Mouse (Mus musculus) heart, postnatal 0 days (tissue): Measurements from ENCODE around the gene Slc25a22. TPM values are rescaled to one million over a fixed set of nuclear protein-coding genes. Genes with fewer than 3 reads are reported as not detected.

Experiments used
- ATAC-seq: fragments of 200-750 bp; cut with Nextera tagmentation; 2 replicates; pipeline ENCODE4 v1.8.0; 2017; ENCODE audit warnings: low read depth, moderate number of reproducible peaks, moderate library complexity; ENCODE audit not compliant: insufficient read depth
- DNase-seq: peaks from one replicate; pipeline ENCODE4 v3.0.0-alpha.2; 2016; ENCODE audit warnings: low spot score
- H3K27ac ChIP-seq: fragments of 300-500 bp; sonication (generic); 2 replicates; pipeline ENCODE4 v1.5.1; 2014; ENCODE audit warnings: low read depth, mild to moderate bottlenecking
- H3K27me3 ChIP-seq: fragments of 300-500 bp; sonication (generic); 2 replicates; pipeline ENCODE4 v1.6.1; 2014; ENCODE audit warnings: low read length, mixed read lengths; ENCODE audit not compliant: control insufficient read depth, insufficient read depth
- H3K36me3 ChIP-seq: fragments of 300-500 bp; sonication (generic); replicated peaks from 2 replicates; pipeline ENCODE4 v1.6.1; 2014; ENCODE audit warnings: low read length, mixed read lengths; ENCODE audit not compliant: control insufficient read depth, insufficient read depth
- H3K4me1 ChIP-seq: fragments of 300-500 bp; sonication (generic); 2 replicates; pipeline ENCODE4 v1.6.1; 2014; ENCODE audit warnings: antibody characterized with exemption; ENCODE audit not compliant: control insufficient read depth, insufficient read depth
- H3K4me2 ChIP-seq: fragments of 300-500 bp; sonication (generic); 2 replicates; pipeline ENCODE4 v1.6.1; 2014; ENCODE audit warnings: low read depth, mild to moderate bottlenecking, low read length, moderate library complexity
- H3K4me3 ChIP-seq: fragments of 300-500 bp; sonication (generic); 2 replicates; pipeline ENCODE4 v1.5.1; 2014; ENCODE audit warnings: low read depth, low read length
- H3K9ac ChIP-seq: fragments of 300-500 bp; sonication (generic); replicated peaks from 2 replicates; pipeline ENCODE4 v1.6.1; 2014; ENCODE audit warnings: low read depth, low read length, mixed read lengths
- H3K9me3 ChIP-seq: fragments of 300-500 bp; sonication (generic); replicated peaks from 2 replicates; pipeline ENCODE4 v1.6.1; 2016; ENCODE audit warnings: low read length; ENCODE audit not compliant: control insufficient read depth
- CTCF ChIP-seq: IDR thresholded peaks from 2 replicates; pipeline ENCODE4 v1.5.1; 2016; ENCODE audit warnings: antibody characterized with exemption, control low read depth, low read depth
- EP300 ChIP-seq: IDR thresholded peaks from 2 replicates; pipeline ENCODE4 v1.6.1; 2016; ENCODE audit warnings: antibody characterized with exemption, low read depth
- WGBS: fragments of 180-500 bp; shearing (Covaris S2); extraction: QIAGEN DNeasy Blood & Tissue Kit; methylation state at CpG from one replicate; pipeline ENCODE4 v1.1.7; 2014; 5-methylcytosine and 5-hydroxymethylcytosine counted together
- polyA plus RNA-seq: library from polyadenylated mRNA; unstranded; fragments of >200 nt; fragmentation: Nextera tagmentation; extraction: Ambion mirVana; gene quantifications from 2 replicates; pipeline ENCODE4 v1.2.1, GENCODE M21; 2015
- total RNA-seq: library from RNA; depleted of rRNA; stranded (reverse); fragments of >200 nt; gene quantifications from 2 replicates; pipeline ENCODE4 v1.2.3, GENCODE M21; 2014; ENCODE audit warnings: low replicate concordance

The Slc25a22 gene
- total and polyA plus RNA-seq, 2 experiments from 2014 or later: 13.1 to 17.7 TPM

- Histone ChIP-seq H3K4me3 (no peak overlapping the region), H3K4me1 (peaks cover 27% of the 10 kb centered on the region), H3K36me3 (no peaks in the 10 kb centered on the region; the same call in 1 of the 2 replicates), H3K27me3 (no peaks in the 10 kb centered on the region), H3K9me3 (no peaks in the 10 kb centered on the region), H3K27ac (no peak overlapping the region), H3K9ac (no peak overlapping the region), H3K4me2 (no peak overlapping the region)
- no peak for DNase-seq
- 95% methylated on average over 11 of the region's 11 CpGs for WGBS
- no peak for ATAC-seq
- no peak for TF ChIP-seq EP300
- no peak for TF ChIP-seq CTCF
Measured at GRCm38 (mm10) chr7:141439811-141440210, 2.1 kb upstream of the Slc25a22 start.

- ATAC-seq (no peak), DNase-seq (no peak)
- no peak overlapping the region for H3K27ac ChIP-seq
- H3K27me3 ChIP-seq: no peaks in the 10 kb centered on the region
- 93% methylated on average over 10 of the region's 10 CpGs for WGBS
- peaks cover 31% of the 10 kb centered on the region for H3K4me1 ChIP-seq
- H3K36me3 ChIP-seq: no peaks in the 10 kb centered on the region; the same call in 1 of the 2 replicates
- no peak overlapping the region for H3K4me2 ChIP-seq
- H3K9me3 ChIP-seq: no peaks in the 10 kb centered on the region
- no peak for TF ChIP-seq EP300
- TF ChIP-seq CTCF: no peak
- no peak overlapping the region for H3K4me3 ChIP-seq
- no peak overlapping the region for H3K9ac ChIP-seq
Measured at GRCm38 (mm10) chr7:141439140-141439679, 1.5 kb upstream of the Slc25a22 start.

- Histone ChIP-seq H3K9me3 (no peaks in the 10 kb centered on the region), H3K27ac (no peak overlapping the region), H3K9ac (no peak overlapping the region), H3K4me2 (no peak overlapping the region), H3K4me1 (peaks cover 28% of the 10 kb centered on the region), H3K36me3 (no peaks in the 10 kb centered on the region; the same call in 1 of the 2 replicates), H3K27me3 (no peaks in the 10 kb centered on the region), H3K4me3 (no peak overlapping the region)
- 90% methylated on average over 12 of the region's 12 CpGs for WGBS
- no peak for TF ChIP-seq EP300
- no peak for TF ChIP-seq CTCF
- DNase-seq (no peak), ATAC-seq (no peak)
Measured at GRCm38 (mm10) chr7:141438201-141438968, 693 bp upstream of the Slc25a22 start.

- H3K9ac ChIP-seq: no peak overlapping the region
- no peaks in the 10 kb centered on the region for H3K27me3 ChIP-seq
- TF ChIP-seq EP300: no peak
- no peak for TF ChIP-seq CTCF
- ATAC-seq (no peak), DNase-seq (no peak)
- H3K4me3 ChIP-seq: peak overlapping the region; percentile 66
- H3K9me3 ChIP-seq: no peaks in the 10 kb centered on the region
- peak overlapping the region; percentile 85 for H3K4me2 ChIP-seq
- peaks cover 6% of the 10 kb centered on the region for H3K36me3 ChIP-seq
- H3K4me1 ChIP-seq: peaks cover 26% of the 10 kb centered on the region
- 63% methylated on average over 2 of the region's 2 CpGs for WGBS
- H3K27ac ChIP-seq: no peak overlapping the region
Measured at GRCm38 (mm10) chr7:141436523-141436892, 1.2 kb downstream of the Slc25a22 start.

DNA sequence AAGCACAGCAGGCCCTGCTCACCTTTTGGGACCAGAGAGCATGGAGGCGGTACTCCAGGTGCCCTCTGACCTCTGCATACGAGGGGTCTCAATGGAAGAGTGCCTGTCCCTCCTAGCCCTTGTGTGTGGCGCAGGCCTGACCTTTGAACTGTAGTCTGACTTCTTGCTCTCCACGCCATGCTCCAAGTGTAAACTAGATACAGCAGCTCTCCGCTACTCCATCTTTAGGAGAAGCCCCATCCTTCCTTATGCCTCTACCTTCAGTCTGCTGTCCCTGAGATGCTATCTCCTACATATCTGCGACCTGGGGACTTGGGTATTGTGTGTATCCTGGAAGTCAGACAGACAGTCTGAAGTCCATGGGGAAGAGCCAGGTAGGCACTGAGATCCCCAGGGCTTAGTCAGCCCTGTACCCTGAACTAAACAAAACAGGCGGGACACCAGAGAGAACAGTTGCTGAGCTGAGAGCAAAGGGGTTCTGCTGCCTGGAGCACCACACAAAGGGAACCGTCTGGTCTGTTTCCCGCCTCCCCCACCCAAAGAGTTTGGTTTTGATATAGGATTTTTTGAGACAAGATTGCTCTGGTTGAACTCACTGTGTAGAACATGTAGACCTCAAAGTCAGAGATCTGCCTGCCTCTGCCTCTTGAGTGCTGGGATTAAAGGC is 1.7 kb downstream of the Slc25a22 start:
- no peak overlapping the region for H3K4me3 ChIP-seq

More for the DNA sequence above, 1.7 kb downstream of the Slc25a22 start:
- Histone ChIP-seq H3K4me2 (peak overlapping the region; percentile 88), H3K9me3 (no peaks in the 10 kb centered on the region), H3K4me1 (peaks cover 26% of the 10 kb centered on the region), H3K36me3 (peaks cover 12% of the 10 kb centered on the region), H3K27ac (0 out of 2 replicates have a peak overlapping the region, but pooled peaks have one; percentile 27), H3K9ac (no peak overlapping the region), H3K27me3 (no peaks in the 10 kb centered on the region)
- ATAC-seq (no peak), DNase-seq (no peak)
- WGBS: 82% methylated on average over 9 of the region's 9 CpGs
- TF ChIP-seq EP300 (no peak), CTCF (no peak)
